Mouse (Mus musculus): ENCODE data around the gene Bfsp2.

Bfsp2 gene

GRCm38 (mm10) chr9:103480603-103481220 lies 492 bp upstream of the Bfsp2 start:
- peak; percentile 82 for DNase-seq

GRCm38 (mm10) chr9:103475414-103475813 lies 4.8 kb downstream of the Bfsp2 start:
- DNase-seq = no peak

- peak; percentile 56 for DNase-seq
These were observed 6.1 kb downstream of the Bfsp2 start for GRCm38 (mm10) chr9:103473915-103474688.

GRCm38 (mm10) chr9:103471784-103472183 lies 8.4 kb downstream of the Bfsp2 start:
- DNase-seq = no peak

- DNase-seq = peak; percentile 46
These were observed 10.7 kb downstream of the Bfsp2 start for GRCm38 (mm10) chr9:103469516-103469915.

- DNase-seq = no peak
These were observed 11.3 kb downstream of the Bfsp2 start for GRCm38 (mm10) chr9:103468911-103469310.

GRCm38 (mm10) chr9:103465711-103466220 lies 14.5 kb downstream of the Bfsp2 start:
- peak; percentile 74 for DNase-seq

GRCm38 (mm10) chr9:103465293-103465692 lies 14.9 kb downstream of the Bfsp2 start:
- DNase-seq = no peak

GRCm38 (mm10) chr9:103463833-103464232 lies 16.4 kb downstream of the Bfsp2 start:
- no peak for DNase-seq

- no peak for DNase-seq
These were observed 20.4 kb downstream of the Bfsp2 start for GRCm38 (mm10) chr9:103459839-103460238.

GRCm38 (mm10) chr9:103459307-103459706 lies 20.9 kb downstream of the Bfsp2 start:
- no peak for DNase-seq

GRCm38 (mm10) chr9:103449651-103450050 lies 30.6 kb downstream of the Bfsp2 start:
- no peak for DNase-seq

- DNase-seq = no peak
These were observed 31.1 kb downstream of the Bfsp2 start for GRCm38 (mm10) chr9:103449092-103449491.

GRCm38 (mm10) chr9:103444656-103445055 lies 35.6 kb downstream of the Bfsp2 start:
- no peak for DNase-seq

- no peak for DNase-seq
These were observed 36.4 kb downstream of the Bfsp2 start for GRCm38 (mm10) chr9:103443824-103444185.

- DNase-seq = peak; percentile 78
These were observed 36.9 kb downstream of the Bfsp2 start for GRCm38 (mm10) chr9:103443121-103443823.

- no peak for DNase-seq
These were observed 39.6 kb downstream of the Bfsp2 start for GRCm38 (mm10) chr9:103440597-103440996.

GRCm38 (mm10) chr9:103437104-103437503 lies 43.1 kb downstream of the Bfsp2 start:
- DNase-seq = no peak

- peak; percentile 66 for DNase-seq
These were observed 46.1 kb downstream of the Bfsp2 start for GRCm38 (mm10) chr9:103434116-103434515.

- no peak for DNase-seq
These were observed 48.0 kb downstream of the Bfsp2 start for GRCm38 (mm10) chr9:103432122-103432778.

GRCm38 (mm10) chr9:103431718-103432117 lies 48.5 kb downstream of the Bfsp2 start:
- no peak for DNase-seq

- DNase-seq = no peak
These were observed 49.6 kb downstream of the Bfsp2 start for GRCm38 (mm10) chr9:103430431-103431220.
